8 mouse cellular contexts compared by ENCODE assay signal in the genomic region with DNA sequence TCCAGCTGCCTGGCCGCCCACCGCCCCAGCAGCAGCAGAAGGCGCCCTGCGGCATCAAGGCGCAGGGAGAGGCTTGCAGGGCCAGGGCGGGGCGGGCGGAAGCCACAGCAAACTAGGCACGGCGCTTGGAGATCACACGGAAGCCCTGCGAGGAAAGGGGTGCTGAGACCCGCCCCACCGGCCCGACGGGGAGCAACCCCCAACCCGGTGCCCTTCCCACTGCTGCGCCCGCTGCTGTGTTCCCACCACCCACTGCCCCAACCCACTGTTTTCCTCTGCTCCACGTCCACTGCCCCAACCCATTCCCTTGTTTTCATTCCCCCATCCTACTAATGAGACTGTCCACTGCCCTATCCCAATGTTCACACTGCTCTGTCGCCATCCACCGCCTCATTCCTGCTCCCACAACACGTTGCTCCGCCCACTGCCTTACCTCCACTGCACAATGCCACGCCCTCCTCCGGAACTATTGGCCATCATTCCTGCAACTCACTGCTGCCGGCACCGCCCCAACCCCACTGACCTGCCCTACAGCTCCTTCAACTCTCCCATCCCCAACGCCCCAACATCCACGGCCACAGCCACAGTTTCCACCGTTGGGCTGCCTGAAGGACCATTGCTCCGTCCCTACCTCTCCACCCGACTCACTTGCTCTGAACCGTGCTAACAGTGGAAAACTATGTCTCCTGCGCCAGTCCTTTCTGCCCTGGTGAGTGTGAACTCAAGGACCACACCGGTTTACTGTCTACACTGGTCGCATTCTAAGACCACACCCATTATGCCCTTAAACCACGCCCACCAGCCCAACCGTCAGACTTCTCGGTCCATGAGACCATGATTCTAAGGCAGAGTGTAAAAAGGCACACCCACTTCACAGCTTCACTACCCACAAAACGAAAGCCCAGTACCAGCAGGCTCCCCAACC. TPM values are rescaled to one million over a fixed set of nuclear protein-coding genes. Genes with fewer than 3 reads are reported as not detected.
DNase-seq lines count a peak whose midpoint lies in the region; ATAC-seq lines count a peak whose summit lies in the region.

No protein-coding gene starts in this region.

- H3K4me1 ChIP-seq in intestine, embryonic 14.5 days (replicated peaks; ENCODE audit: control insufficient read depth, insufficient read depth, low read length): no peaks in the 10 kb centered on the region

- peak overlapping the region; percentile 40 for H3K9ac ChIP-seq in intestine, embryonic 14.5 days (ENCODE audit: low read length)

- peak overlapping the region; percentile 46 for H3K4me3 ChIP-seq in intestine, embryonic 14.5 days (ENCODE audit: low read depth, low read length)

- WGBS in intestine, embryonic 14.5 days: 1% methylated on average over 40 of the region's 41 CpGs

- H3K36me3 ChIP-seq in intestine, embryonic 14.5 days (ENCODE audit: control insufficient read depth, insufficient read depth, low read length): no peaks in the 10 kb centered on the region

- no peaks in the 10 kb centered on the region for H3K27me3 ChIP-seq in intestine, embryonic 14.5 days (replicated peaks; ENCODE audit: control insufficient read depth, insufficient read depth, low read length)

- H3K9me3 ChIP-seq in intestine, embryonic 14.5 days (ENCODE audit: control insufficient read depth, low read length): no peaks in the 10 kb centered on the region

- intact Hi-C loops in left cerebral cortex, postnatal 25 days (cut with DNase I): no loop called here

- peak overlapping the region; percentile 97 for H3K4me2 ChIP-seq in intestine, embryonic 14.5 days (ENCODE audit: low read length)

- peak; percentile 91 for ATAC-seq in intestine, embryonic 14.5 days (replicated peaks; ENCODE audit: low FRiP score, low TSS enrichment, low read depth)
- peak; percentile 96 for ATAC-seq in megakaryocyte-erythroid progenitor cell, adult 5-6 weeks (replicated peaks; ENCODE audit: low FRiP score, low TSS enrichment, poor library complexity, severe bottlenecking)

- peak; percentile 87 for DNase-seq in adrenal gland, postnatal 10 days
- DNase-seq in embryo, embryonic 10 days (ENCODE audit: low spot score): peak; percentile 95
- DNase-seq in gastrocnemius, postnatal 25 days: peak; percentile 31
- DNase-seq in intestine, embryonic 14.5 days (ENCODE audit: low spot score): peak; percentile 83
- DNase-seq in left cerebral cortex, postnatal 25 days (ENCODE audit: low spot score in 2 of 2): peak; percentile 65 to 82
- DNase-seq in right cerebral cortex, postnatal 36 days (ENCODE audit: low spot score in 2 of 2): peak; percentile 66 to 78
- no peak for DNase-seq in MN1 (ENCODE audit: low spot score)

- H3K27ac ChIP-seq in intestine, embryonic 14.5 days (ENCODE audit: low read depth): no peak overlapping the region

RNA-seq across cellular contexts. Expression of a gene that starts 29.0 kb away (rescaled TPM):
- total RNA-seq in adrenal gland, postnatal 10 days (2021): 10 to 100 TPM; 41.2 to 76.8 TPM
- total RNA-seq in gastrocnemius, postnatal 25 days (2021): 10 to 100 TPM; 20.6 to 22.2 TPM
- polyA plus RNA-seq in intestine, embryonic 14.5 days (2014; fragmentation: Nextera tagmentation; extraction: Ambion mirVana): 40.1 and 51.7 TPM in 2 replicates
- total RNA-seq in left cerebral cortex, postnatal 25 days (2021): 10 to 100 TPM; 35.7 to 35.9 TPM
- total RNA-seq in megakaryocyte-erythroid progenitor cell, adult 5-6 weeks (2014; fragmentation: Nextera tagmentation): 5.1 and 6.4 TPM in 2 replicates
- total RNA-seq in megakaryocyte-erythroid progenitor cell, adult 5-6 weeks (2017): 5.5 and 12.5 TPM in 2 replicates
